Mouse (Mus musculus) heart, adult 2 months (tissue): ENCODE results near the gene Ccnh.

Experiments used
- CTCF ChIP-seq: fragments of 200-600 bp; IDR thresholded peaks from 2 replicates; pipeline ENCODE4 v1.8.1; 2022; ENCODE audit warnings: antibody characterized with exemption, mild to moderate bottlenecking, moderate library complexity
- EP300 ChIP-seq: fragments of 200-500 bp; IDR thresholded peaks from 2 replicates; pipeline ENCODE4 v1.6.1; 2011; ENCODE audit warnings: low read depth, low read length, control low read depth; ENCODE audit not compliant: insufficient read depth
- POLR2A ChIP-seq: fragments of 200-500 bp; IDR thresholded peaks from 2 replicates; pipeline ENCODE4 v1.6.1; 2011; ENCODE audit warnings: mild to moderate bottlenecking, low read depth, low read length, control low read depth; ENCODE audit not compliant: insufficient read depth

DNA sequence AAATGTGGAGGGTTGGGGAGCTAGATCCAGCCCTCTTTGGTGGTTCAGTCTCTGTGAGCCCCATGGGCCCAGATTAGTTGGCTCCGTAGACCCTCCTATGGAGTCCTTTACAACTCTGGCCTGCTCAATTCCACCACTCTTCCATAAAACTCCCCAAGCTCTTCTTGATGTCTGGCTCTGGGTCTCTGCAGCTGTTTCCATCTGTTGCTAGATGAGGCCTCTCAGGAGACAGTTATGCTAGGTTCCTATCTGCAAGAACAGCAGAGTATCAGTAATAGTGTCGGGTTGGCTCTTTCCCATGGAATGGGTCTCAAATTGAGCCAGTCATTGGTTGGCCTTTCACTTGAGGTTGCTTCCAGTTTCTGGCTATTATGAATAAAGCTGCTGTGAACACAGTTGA, 2.0 kb downstream of the Ccnh start:
- TF ChIP-seq CTCF (no peak), POLR2A (no peak), EP300 (no peak)
